Comparison of ENCODE assay signal across 17 mouse cellular contexts in the genomic region with DNA sequence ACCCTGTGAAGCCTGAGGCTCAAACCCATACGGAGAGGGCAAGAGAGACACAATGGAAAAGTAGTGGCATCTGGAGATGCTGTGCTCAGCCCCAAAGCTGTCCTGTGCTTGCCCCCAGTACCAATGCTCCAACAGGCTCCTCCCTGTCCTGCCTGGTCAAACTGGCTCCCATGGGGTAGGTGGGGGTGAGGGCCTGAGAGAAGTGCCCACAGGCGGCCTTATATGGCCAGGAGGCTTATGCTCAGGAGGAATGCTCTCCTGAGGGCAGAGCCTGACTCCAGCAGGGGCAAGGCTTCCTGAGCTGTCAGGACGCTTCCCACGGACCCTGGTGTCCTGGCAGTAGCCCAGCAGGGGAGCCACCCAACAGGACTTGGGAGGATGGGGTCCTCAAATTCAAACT. TPM values are rescaled to one million over a fixed set of nuclear protein-coding genes. Genes with fewer than 3 reads are reported as not detected.
DNase-seq lines count a peak whose midpoint lies in the region; ATAC-seq and TF ChIP-seq lines count a peak whose summit lies in the region.
"Had no signal": no experiment of that assay in that cellular context is flagged by ENCODE, and none has a peak within 500 bp of the region (broad histone marks: within the 10 kb centered on the region; RNA-seq: fewer than 3 reads in every experiment).

No protein-coding gene starts in this region.

- ATAC-seq in heart, embryonic 12.5 days (ENCODE audit: insufficient number of reproducible peaks, low FRiP score) = no peak
- ATAC-seq in lung, embryonic 15.5 days (ENCODE audit: borderline replicate concordance, extremely low read depth, low FRiP score, low TSS enrichment) = no peak
- ATAC-seq in heart, postnatal 0 days (ENCODE audit: insufficient read depth, low read depth) = peak; percentile 10; the same call in 1 of the 2 replicates
- ATAC-seq in stomach, embryonic 15.5 days (ENCODE audit: insufficient read depth, low FRiP score, low read depth) = no peak
- ATAC-seq: forebrain, embryonic 14.5 days had no signal

- no peaks in the 10 kb centered on the region for H3K36me3 ChIP-seq in heart, embryonic 12.5 days
- H3K36me3 ChIP-seq in lung, embryonic 15.5 days = no peaks in the 10 kb centered on the region
- no peaks in the 10 kb centered on the region for H3K36me3 ChIP-seq in heart, postnatal 0 days (replicated peaks; ENCODE audit: control insufficient read depth, insufficient read depth, low read length)
- no peaks in the 10 kb centered on the region for H3K36me3 ChIP-seq in stomach, embryonic 15.5 days

- peak overlapping the region; percentile 39; the same call in 1 of the 2 replicates for H3K9ac ChIP-seq in heart, embryonic 12.5 days
- no peak overlapping the region; the same call in 1 of the 2 replicates for H3K9ac ChIP-seq in lung, embryonic 15.5 days
- H3K9ac ChIP-seq in heart, postnatal 0 days (replicated peaks; ENCODE audit: low read depth, low read length) = no peak overlapping the region
- no peak overlapping the region for H3K9ac ChIP-seq in stomach, embryonic 15.5 days

- peak overlapping the region; percentile 33; the same call in 1 of the 2 replicates for H3K27ac ChIP-seq in heart, embryonic 12.5 days (ENCODE audit: poor library complexity, severe bottlenecking)
- H3K27ac ChIP-seq in lung, embryonic 15.5 days = peak overlapping the region; percentile 57
- H3K27ac ChIP-seq in heart, postnatal 0 days (ENCODE audit: low read depth) = peak overlapping the region; percentile 64
- peak overlapping the region; percentile 42; the same call in 1 of the 2 replicates for H3K27ac ChIP-seq in stomach, embryonic 15.5 days

- H3K27me3 ChIP-seq in heart, embryonic 12.5 days (replicated peaks) = 0 out of 2 replicates have a peak, but pooled peaks cover 5% of the 10 kb centered on the region
- peaks cover 12% of the 10 kb centered on the region for H3K27me3 ChIP-seq in lung, embryonic 15.5 days
- H3K27me3 ChIP-seq in heart, postnatal 0 days (ENCODE audit: control insufficient read depth, insufficient read depth, low read length) = peaks cover 6% of the 10 kb centered on the region; the same call in 1 of the 2 replicates
- peaks cover under 1% of the 10 kb centered on the region; the same call in 1 of the 2 replicates for H3K27me3 ChIP-seq in stomach, embryonic 15.5 days (replicated peaks)

- H3K4me1 ChIP-seq in heart, embryonic 12.5 days (replicated peaks) = peaks cover 80% of the 10 kb centered on the region
- peaks cover 87% of the 10 kb centered on the region for H3K4me1 ChIP-seq in lung, embryonic 15.5 days
- peaks cover 43% of the 10 kb centered on the region for H3K4me1 ChIP-seq in heart, postnatal 0 days (ENCODE audit: control insufficient read depth, insufficient read depth)
- peaks cover 45% of the 10 kb centered on the region for H3K4me1 ChIP-seq in stomach, embryonic 15.5 days

- DNase-seq in heart, adult 8-10 months (ENCODE audit: low spot score) = no peak
- DNase-seq in lung, postnatal 25 days (ENCODE audit: low spot score) = no peak
- DNase-seq in heart, postnatal 0 days (ENCODE audit: low spot score) = no peak
- DNase-seq in left cerebral cortex, adult 9 months (ENCODE audit: low spot score in 2 of 2) = no peak
- DNase-seq in right cerebral cortex, postnatal 25 days = no peak
- DNase-seq: cerebellum, adult 18-20 months; kidney, adult 11 months; midbrain, embryonic 14.5 days had no signal

- no peak overlapping the region for H3K4me2 ChIP-seq in heart, embryonic 12.5 days
- no peak overlapping the region for H3K4me2 ChIP-seq in lung, embryonic 15.5 days
- no peak overlapping the region for H3K4me2 ChIP-seq in heart, postnatal 0 days (ENCODE audit: low read depth, low read length)
- no peak overlapping the region for H3K4me2 ChIP-seq in stomach, embryonic 15.5 days

- no peak for TF ChIP-seq CTCF in heart, postnatal 0 days (IDR thresholded peaks at IDR 0.05; ENCODE audit: low read depth)

- H3K9me3 ChIP-seq in heart, embryonic 12.5 days (replicated peaks) = no peaks in the 10 kb centered on the region
- no peaks in the 10 kb centered on the region for H3K9me3 ChIP-seq in lung, embryonic 15.5 days
- no peaks in the 10 kb centered on the region for H3K9me3 ChIP-seq in heart, postnatal 0 days (replicated peaks; ENCODE audit: control insufficient read depth, low read length)
- no peaks in the 10 kb centered on the region for H3K9me3 ChIP-seq in stomach, embryonic 15.5 days

- WGBS in heart, embryonic 12.5 days = 44% methylated on average over 4 of the region's 4 CpGs
- 53% methylated on average over 4 of the region's 4 CpGs for whole genome bisulfite sequencing in lung, embryonic 15.5 days
- 32% methylated on average over 4 of the region's 4 CpGs for WGBS in heart, postnatal 0 days
- 57% methylated on average over 4 of the region's 4 CpGs for WGBS in stomach, embryonic 15.5 days

- no peak for TF ChIP-seq EP300 in heart, postnatal 0 days (IDR thresholded peaks at IDR 0.05; ENCODE audit: low read depth)

- no peak overlapping the region for H3K4me3 ChIP-seq in heart, embryonic 12.5 days
- H3K4me3 ChIP-seq in lung, embryonic 15.5 days = no peak overlapping the region
- no peak overlapping the region for H3K4me3 ChIP-seq in heart, postnatal 0 days (ENCODE audit: low read depth, low read length)
- no peak overlapping the region for H3K4me3 ChIP-seq in stomach, embryonic 15.5 days (replicated peaks)

RNA-seq across cellular contexts. Expression of a gene that starts 4.8 kb away (rescaled TPM):
- 31.7 and 38.1 TPM in 2 replicates for polyA plus RNA-seq in heart, embryonic 12.5 days (2016; fragmentation: Nextera tagmentation; extraction: Ambion mirVana)
- total RNA-seq in heart, adult 8-10 months (2022) = 100 to 1,000 TPM in 1 of 4 experiments, 10 to 100 TPM in 3; 78.1 to 110 (median 93.3) TPM
- 79.0 and 83.2 TPM in 2 replicates for polyA plus RNA-seq in lung, embryonic 15.5 days (2015; fragmentation: Nextera tagmentation; extraction: Ambion mirVana)
- total RNA-seq in heart, postnatal 0 days (2014; rRNA removed; ENCODE audit: low replicate concordance) = 69.6 and 95.7 TPM in 2 replicates
- polyA plus RNA-seq in heart, postnatal 0 days (2015; fragmentation: Nextera tagmentation; extraction: Ambion mirVana) = 16.6 and 16.9 TPM in 2 replicates
- polyA plus RNA-seq in stomach, embryonic 15.5 days (2015; fragmentation: Nextera tagmentation; extraction: Ambion mirVana) = 45.6 and 47.5 TPM in 2 replicates

RNA-seq across cellular contexts. Expression of a gene that starts 26.7 kb away (rescaled TPM):
- polyA plus RNA-seq in heart, embryonic 12.5 days (2016; fragmentation: Nextera tagmentation; extraction: Ambion mirVana) = 336 and 349 TPM in 2 replicates
- total RNA-seq in heart, adult 8-10 months (2022) = 100 to 1,000 TPM; 452 to 674 (median 565) TPM
- 477 and 524 TPM in 2 replicates for polyA plus RNA-seq in lung, embryonic 15.5 days (2015; fragmentation: Nextera tagmentation; extraction: Ambion mirVana)
- 706 and 957 TPM in 2 replicates for total RNA-seq in heart, postnatal 0 days (2014; rRNA removed; ENCODE audit: low replicate concordance)
- polyA plus RNA-seq in heart, postnatal 0 days (2015; fragmentation: Nextera tagmentation; extraction: Ambion mirVana) = 356 and 378 TPM in 2 replicates
- 516 and 531 TPM in 2 replicates for polyA plus RNA-seq in stomach, embryonic 15.5 days (2015; fragmentation: Nextera tagmentation; extraction: Ambion mirVana)

RNA-seq across cellular contexts. Expression of a gene that starts 42.8 kb away (rescaled TPM):
- polyA plus RNA-seq in heart, embryonic 12.5 days (2016; fragmentation: Nextera tagmentation; extraction: Ambion mirVana) = 15.8 and 16.2 TPM in 2 replicates
- 10 to 100 TPM; 12.1 to 14.1 (median 12.6) TPM for total RNA-seq in heart, adult 8-10 months (2022)
- 14.1 and 16.5 TPM in 2 replicates for polyA plus RNA-seq in lung, embryonic 15.5 days (2015; fragmentation: Nextera tagmentation; extraction: Ambion mirVana)
- 14.6 and 15.3 TPM in 2 replicates for total RNA-seq in heart, postnatal 0 days (2014; rRNA removed; ENCODE audit: low replicate concordance)
- polyA plus RNA-seq in heart, postnatal 0 days (2015; fragmentation: Nextera tagmentation; extraction: Ambion mirVana) = 6.2 and 6.5 TPM in 2 replicates
- 14.5 and 15.2 TPM in 2 replicates for polyA plus RNA-seq in stomach, embryonic 15.5 days (2015; fragmentation: Nextera tagmentation; extraction: Ambion mirVana)

RNA-seq across cellular contexts. Expression of a gene that starts 59.2 kb away (rescaled TPM):
- 150 and 154 TPM in 2 replicates for polyA plus RNA-seq in heart, embryonic 12.5 days (2016; fragmentation: Nextera tagmentation; extraction: Ambion mirVana)
- 10 to 100 TPM; 80.8 to 93.9 (median 90.0) TPM for total RNA-seq in heart, adult 8-10 months (2022)
- 184 and 191 TPM in 2 replicates for polyA plus RNA-seq in lung, embryonic 15.5 days (2015; fragmentation: Nextera tagmentation; extraction: Ambion mirVana)
- 74.5 and 115 TPM in 2 replicates for total RNA-seq in heart, postnatal 0 days (2014; rRNA removed; ENCODE audit: low replicate concordance)
- polyA plus RNA-seq in heart, postnatal 0 days (2015; fragmentation: Nextera tagmentation; extraction: Ambion mirVana) = 130 and 156 TPM in 2 replicates
- 141 and 172 TPM in 2 replicates for polyA plus RNA-seq in stomach, embryonic 15.5 days (2015; fragmentation: Nextera tagmentation; extraction: Ambion mirVana)

RNA-seq across cellular contexts. Expression of a gene that starts 59.2 kb away (rescaled TPM):
- polyA plus RNA-seq in heart, embryonic 12.5 days (2016; fragmentation: Nextera tagmentation; extraction: Ambion mirVana) = not detected in 2 replicates
- not detected for total RNA-seq in heart, adult 8-10 months (2022)
- 2.3 and 3.1 TPM in 2 replicates for polyA plus RNA-seq in lung, embryonic 15.5 days (2015; fragmentation: Nextera tagmentation; extraction: Ambion mirVana)
- not detected in 2 replicates for total RNA-seq in heart, postnatal 0 days (2014; rRNA removed; ENCODE audit: low replicate concordance)
- polyA plus RNA-seq in heart, postnatal 0 days (2015; fragmentation: Nextera tagmentation; extraction: Ambion mirVana) = not detected in 2 replicates
- polyA plus RNA-seq in stomach, embryonic 15.5 days (2015; fragmentation: Nextera tagmentation; extraction: Ambion mirVana) = 3.1 and 3.4 TPM in 2 replicates
- total RNA-seq: common myeloid progenitor, adult 5-6 weeks; left cerebral cortex, adult 18-20 months had no signal
- polyA plus RNA-seq: forebrain, embryonic 14.5 days; heart, embryonic 14.5 days; midbrain, embryonic 14.5 days; neural tube, embryonic 11.5 days; testis, adult 2 months had no signal
